Mouse (Mus musculus): Measurements from ENCODE around the gene Ndufa4l2. TPM values are rescaled to one million over a fixed set of nuclear protein-coding genes. Genes with fewer than 3 reads are reported as not detected.
A peak's percentile ranks its signal among the peaks of the same experiment; 100 is the strongest.

Ndufa4l2 gene
- 9.7 and 13.5 TPM in 2 replicates for polyA plus RNA-seq (2014; fragmentation: Nextera tagmentation; extraction: Ambion mirVana)

GRCm38 (mm10) chr10:127514764-127515163 is at the start of gene Ndufa4l2:
Gene Ndufa4l2 (plus strand): TSS chr10:127514967.
- no peaks in the 10 kb centered on the region for H3K9me3 ChIP-seq (ENCODE audit: control insufficient read depth, low read length)
- ATAC-seq (ENCODE audit: low read depth): no peak
- H3K4me3 ChIP-seq (ENCODE audit: low read depth, low read length): 0 out of 2 replicates have a peak within 1 kb of the TSS, but pooled peaks have one; percentile 5
- 13% methylated on average over 6 of the region's 6 CpGs for WGBS
- H3K9ac ChIP-seq (replicated peaks; ENCODE audit: low read depth, low read length): peak within 1 kb of the TSS; percentile 28; the same call in 1 of the 2 replicates
- peaks cover 5% of the 10 kb centered on the region; the same call in 1 of the 2 replicates for H3K36me3 ChIP-seq (ENCODE audit: control insufficient read depth, insufficient read depth, low read length)
- H3K27me3 ChIP-seq (ENCODE audit: control insufficient read depth, insufficient read depth, low read length): no peaks in the 10 kb centered on the region
- peak within 1 kb of the TSS; percentile 19; the same call in 1 of the 2 replicates for H3K4me2 ChIP-seq (ENCODE audit: low read depth, low read length)
- peaks cover 50% of the 10 kb centered on the region for H3K4me1 ChIP-seq (ENCODE audit: control insufficient read depth, insufficient read depth, low read length)
- H3K27ac ChIP-seq (ENCODE audit: low read depth, low read length): peak within 1 kb of the TSS; percentile 99; the same call in 1 of the 2 replicates

DNA sequence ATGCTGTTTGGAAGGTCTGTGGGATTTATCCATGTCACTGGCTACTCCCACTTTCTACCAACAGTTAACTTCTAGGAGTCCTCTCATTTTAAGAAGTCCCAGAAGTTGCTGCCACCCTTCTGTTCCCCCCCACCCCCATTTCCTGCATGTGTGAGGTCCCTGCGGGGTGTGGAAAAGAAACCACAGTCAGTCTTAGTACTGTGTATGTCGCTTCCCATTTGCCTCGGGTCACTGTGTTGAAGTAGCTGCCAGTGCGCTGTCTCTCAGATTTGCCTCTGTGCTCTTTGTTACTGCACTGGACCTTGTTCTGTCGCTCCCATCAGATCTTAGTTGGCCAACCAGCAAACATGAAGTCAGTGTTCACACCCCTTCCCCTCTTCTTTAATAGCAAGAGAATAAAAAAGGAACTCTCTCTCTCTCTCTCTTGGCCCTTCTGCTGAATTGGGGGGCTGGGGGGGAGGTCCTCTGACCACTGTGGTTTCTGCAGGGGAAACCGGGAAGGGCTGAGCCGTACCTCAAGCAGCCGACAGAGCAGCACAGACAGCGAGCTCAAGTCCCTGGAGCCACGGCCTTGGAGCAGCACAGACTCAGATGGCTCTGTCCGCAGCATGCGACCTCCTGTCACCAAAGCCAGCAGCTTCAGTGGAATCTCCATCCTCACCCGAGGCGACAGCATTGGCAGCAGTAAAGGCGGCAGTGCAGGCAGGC is 43.3 kb upstream of the Ndufa4l2 start:
- Histone ChIP-seq H3K4me1 (ENCODE audit: control insufficient read depth, insufficient read depth, low read length) (no peaks in the 10 kb centered on the region), H3K9me3 (ENCODE audit: control insufficient read depth, low read length) (no peaks in the 10 kb centered on the region), H3K4me3 (ENCODE audit: low read depth, low read length) (no peak overlapping the region), H3K36me3 (ENCODE audit: control insufficient read depth, insufficient read depth, low read length) (peaks cover 13% of the 10 kb centered on the region), H3K27me3 (ENCODE audit: control insufficient read depth, insufficient read depth, low read length) (no peaks in the 10 kb centered on the region), H3K4me2 (ENCODE audit: low read depth, low read length) (no peak overlapping the region), H3K27ac (ENCODE audit: low read depth, low read length) (no peak overlapping the region), H3K9ac (replicated peaks; ENCODE audit: low read depth, low read length) (no peak overlapping the region)
- ATAC-seq (ENCODE audit: low read depth): no peak
- 81% methylated on average over 15 of the region's 15 CpGs for WGBS

- H3K4me1 ChIP-seq (ENCODE audit: control insufficient read depth, insufficient read depth, low read length): no peaks in the 10 kb centered on the region
- peaks cover 22% of the 10 kb centered on the region for H3K36me3 ChIP-seq (ENCODE audit: control insufficient read depth, insufficient read depth, low read length)
- 89% methylated on average over 9 of the region's 9 CpGs for WGBS
- no peak overlapping the region for H3K4me3 ChIP-seq (ENCODE audit: low read depth, low read length)
- H3K27ac ChIP-seq (ENCODE audit: low read depth, low read length): no peak overlapping the region
- H3K9ac ChIP-seq (replicated peaks; ENCODE audit: low read depth, low read length): no peak overlapping the region
- H3K4me2 ChIP-seq (ENCODE audit: low read depth, low read length): no peak overlapping the region
- ATAC-seq (ENCODE audit: low read depth): no peak
- H3K9me3 ChIP-seq (ENCODE audit: control insufficient read depth, low read length): no peaks in the 10 kb centered on the region
- no peaks in the 10 kb centered on the region for H3K27me3 ChIP-seq (ENCODE audit: control insufficient read depth, insufficient read depth, low read length)
Observed at GRCm38 (mm10) chr10:127472722-127473121, 42.0 kb upstream of the Ndufa4l2 start.

DNA sequence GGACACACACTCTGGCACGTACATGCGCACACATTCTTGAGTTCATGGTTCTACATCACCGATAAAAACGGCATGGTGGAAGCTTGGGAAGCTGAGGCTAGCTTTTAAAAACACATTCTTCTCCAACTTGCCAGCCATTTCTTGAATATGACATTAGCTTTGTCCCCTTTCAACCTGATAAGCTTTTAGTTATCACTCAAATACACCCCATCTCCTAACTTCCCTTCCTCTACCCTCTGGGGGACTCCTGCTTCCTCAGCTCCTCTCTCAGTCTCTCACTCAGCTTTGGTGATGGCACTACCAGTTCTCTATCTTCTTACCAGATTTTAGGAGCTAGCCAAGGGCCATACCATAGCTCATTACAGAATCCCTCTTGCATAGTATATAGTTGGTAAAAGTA is 39.6 kb upstream of the Ndufa4l2 start:
- ATAC-seq (ENCODE audit: low read depth): no peak
- no peak overlapping the region for H3K27ac ChIP-seq (ENCODE audit: low read depth, low read length)
- H3K9me3 ChIP-seq (ENCODE audit: control insufficient read depth, low read length): no peaks in the 10 kb centered on the region
- no peak overlapping the region for H3K4me2 ChIP-seq (ENCODE audit: low read depth, low read length)
- no peak overlapping the region for H3K4me3 ChIP-seq (ENCODE audit: low read depth, low read length)
- peaks cover 17% of the 10 kb centered on the region for H3K36me3 ChIP-seq (ENCODE audit: control insufficient read depth, insufficient read depth, low read length)
- no peaks in the 10 kb centered on the region for H3K4me1 ChIP-seq (ENCODE audit: control insufficient read depth, insufficient read depth, low read length)
- H3K27me3 ChIP-seq (ENCODE audit: control insufficient read depth, insufficient read depth, low read length): no peaks in the 10 kb centered on the region
- 99% methylated on average over 4 of the region's 4 CpGs for WGBS
- H3K9ac ChIP-seq (replicated peaks; ENCODE audit: low read depth, low read length): no peak overlapping the region

DNA sequence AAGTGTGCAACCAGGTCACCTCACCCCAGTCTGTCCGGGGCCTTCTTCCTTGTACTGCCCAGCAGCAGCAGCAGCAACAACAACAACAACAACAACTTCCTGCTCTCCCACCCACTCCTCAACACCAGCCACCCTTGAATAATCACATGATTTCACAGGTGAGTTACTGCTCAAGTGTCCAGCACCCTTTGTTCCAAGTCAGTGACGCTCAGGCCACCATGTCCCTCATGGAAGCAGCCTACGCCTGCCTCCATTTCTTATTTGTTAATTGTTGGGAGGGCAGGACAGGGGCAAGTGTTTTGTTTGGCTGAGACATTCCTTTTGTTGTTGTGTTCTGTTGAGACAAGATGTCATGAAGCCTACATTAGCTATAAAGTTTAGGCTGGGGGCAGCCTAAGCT is 38.2 kb upstream of the Ndufa4l2 start:
- Histone ChIP-seq H3K4me3 (ENCODE audit: low read depth, low read length) (no peak overlapping the region), H3K36me3 (ENCODE audit: control insufficient read depth, insufficient read depth, low read length) (peaks cover 16% of the 10 kb centered on the region), H3K27ac (ENCODE audit: low read depth, low read length) (no peak overlapping the region), H3K9me3 (ENCODE audit: control insufficient read depth, low read length) (no peaks in the 10 kb centered on the region), H3K27me3 (ENCODE audit: control insufficient read depth, insufficient read depth, low read length) (no peaks in the 10 kb centered on the region), H3K4me1 (ENCODE audit: control insufficient read depth, insufficient read depth, low read length) (no peaks in the 10 kb centered on the region), H3K9ac (replicated peaks; ENCODE audit: low read depth, low read length) (no peak overlapping the region), H3K4me2 (ENCODE audit: low read depth, low read length) (no peak overlapping the region)
- 86% methylated on average over 3 of the region's 3 CpGs for WGBS
- no peak for ATAC-seq (ENCODE audit: low read depth)

GRCm38 (mm10) chr10:127477301-127477700 is 37.5 kb upstream of the Ndufa4l2 start:
- no peak overlapping the region for H3K9ac ChIP-seq (replicated peaks; ENCODE audit: low read depth, low read length)
- H3K4me1 ChIP-seq (ENCODE audit: control insufficient read depth, insufficient read depth, low read length): no peaks in the 10 kb centered on the region
- WGBS: 85% methylated on average over 7 of the region's 7 CpGs
- no peak overlapping the region for H3K4me2 ChIP-seq (ENCODE audit: low read depth, low read length)
- H3K27ac ChIP-seq (ENCODE audit: low read depth, low read length): no peak overlapping the region
- no peak overlapping the region for H3K4me3 ChIP-seq (ENCODE audit: low read depth, low read length)
- H3K9me3 ChIP-seq (ENCODE audit: control insufficient read depth, low read length): no peaks in the 10 kb centered on the region
- no peaks in the 10 kb centered on the region for H3K27me3 ChIP-seq (ENCODE audit: control insufficient read depth, insufficient read depth, low read length)
- ATAC-seq (ENCODE audit: low read depth): no peak
- H3K36me3 ChIP-seq (ENCODE audit: control insufficient read depth, insufficient read depth, low read length): peaks cover 19% of the 10 kb centered on the region

DNA sequence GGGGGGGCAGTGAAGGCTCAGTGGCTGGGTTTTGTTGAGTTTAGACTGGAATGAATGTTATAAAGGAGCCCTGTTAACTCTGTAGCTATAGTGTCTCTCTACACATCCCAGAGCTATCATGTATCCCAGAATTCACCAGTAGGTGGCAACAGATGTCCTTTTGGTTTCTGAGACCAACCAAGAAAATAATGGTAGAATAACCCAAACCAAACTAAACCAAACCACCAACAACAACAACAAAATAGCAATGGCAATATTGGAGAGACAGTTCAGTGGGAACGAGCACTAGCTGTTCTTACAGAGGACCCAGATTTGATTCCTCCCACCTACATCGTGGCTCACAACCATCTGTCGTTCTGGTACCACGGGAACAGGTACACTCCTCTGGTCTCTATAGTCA is 35.6 kb upstream of the Ndufa4l2 start:
- 91% methylated on average over 4 of the region's 4 CpGs for WGBS
- Histone ChIP-seq H3K9me3 (ENCODE audit: control insufficient read depth, low read length) (no peaks in the 10 kb centered on the region), H3K27me3 (ENCODE audit: control insufficient read depth, insufficient read depth, low read length) (no peaks in the 10 kb centered on the region), H3K27ac (ENCODE audit: low read depth, low read length) (no peak overlapping the region), H3K36me3 (ENCODE audit: control insufficient read depth, insufficient read depth, low read length) (peaks cover 29% of the 10 kb centered on the region), H3K4me1 (ENCODE audit: control insufficient read depth, insufficient read depth, low read length) (no peaks in the 10 kb centered on the region), H3K4me3 (ENCODE audit: low read depth, low read length) (no peak overlapping the region), H3K4me2 (ENCODE audit: low read depth, low read length) (no peak overlapping the region), H3K9ac (replicated peaks; ENCODE audit: low read depth, low read length) (no peak overlapping the region)
- peak; percentile 38; the same call in 1 of the 2 replicates for ATAC-seq (ENCODE audit: low read depth)

DNA sequence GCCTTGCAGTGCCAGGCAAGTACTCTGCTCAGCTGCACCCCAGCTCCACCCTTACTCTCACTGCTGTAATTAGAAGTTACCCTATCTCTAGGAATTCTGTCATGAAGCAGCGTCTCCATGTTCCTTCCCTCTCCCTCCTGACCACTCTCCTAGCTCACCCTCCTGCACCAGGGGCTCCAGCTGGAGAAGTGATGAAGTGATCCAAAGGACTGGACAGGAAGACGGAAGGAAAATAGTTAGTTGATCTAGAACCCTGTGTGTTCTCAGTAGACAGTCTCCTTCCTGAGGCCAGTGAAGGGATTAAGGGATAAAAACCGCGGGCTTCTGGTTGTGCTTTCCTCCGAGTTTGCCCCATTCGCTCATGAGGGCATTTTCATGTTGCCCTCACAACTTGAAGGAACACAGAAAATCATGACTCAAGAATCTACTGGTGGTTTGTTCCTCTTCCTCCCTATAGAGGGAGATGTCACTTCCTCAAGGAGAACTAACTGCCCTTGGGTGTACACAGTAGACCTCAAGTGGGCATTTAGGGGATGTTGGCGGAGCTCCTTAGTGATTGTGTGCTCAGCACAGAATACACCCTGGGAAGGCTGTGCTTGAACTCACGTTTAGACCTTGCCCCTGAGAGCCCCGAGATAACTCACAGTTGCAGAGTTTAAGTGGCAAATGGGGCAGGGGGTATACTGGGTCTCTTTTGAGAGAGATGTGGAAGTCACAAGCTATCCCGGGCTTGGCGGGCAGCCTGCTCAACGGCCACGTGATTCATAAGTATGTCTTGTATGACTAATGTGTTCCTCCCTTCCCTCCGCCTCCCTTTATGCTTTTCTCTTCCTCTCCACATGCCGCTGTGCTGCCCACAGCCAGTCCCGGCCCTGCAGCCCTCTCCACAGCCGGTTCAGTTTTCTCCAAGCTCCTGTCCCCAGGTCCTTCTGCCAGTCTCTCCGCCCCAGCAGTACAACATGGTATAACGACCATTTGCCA is 33.6 kb upstream of the Ndufa4l2 start:
- no peak overlapping the region for H3K4me2 ChIP-seq (ENCODE audit: low read depth, low read length)
- no peaks in the 10 kb centered on the region for H3K27me3 ChIP-seq (ENCODE audit: control insufficient read depth, insufficient read depth, low read length)
- 86% methylated on average over 19 of the region's 19 CpGs for WGBS
- H3K9me3 ChIP-seq (ENCODE audit: control insufficient read depth, low read length): no peaks in the 10 kb centered on the region
- no peak overlapping the region for H3K9ac ChIP-seq (replicated peaks; ENCODE audit: low read depth, low read length)
- no peak overlapping the region for H3K4me3 ChIP-seq (ENCODE audit: low read depth, low read length)
- H3K27ac ChIP-seq (ENCODE audit: low read depth, low read length): no peak overlapping the region
- ATAC-seq (ENCODE audit: low read depth): no peak
- H3K4me1 ChIP-seq (ENCODE audit: control insufficient read depth, insufficient read depth, low read length): no peaks in the 10 kb centered on the region
- H3K36me3 ChIP-seq (ENCODE audit: control insufficient read depth, insufficient read depth, low read length): peaks cover 42% of the 10 kb centered on the region

- Histone ChIP-seq H3K9me3 (ENCODE audit: control insufficient read depth, low read length) (no peaks in the 10 kb centered on the region), H3K27me3 (ENCODE audit: control insufficient read depth, insufficient read depth, low read length) (no peaks in the 10 kb centered on the region), H3K36me3 (ENCODE audit: control insufficient read depth, insufficient read depth, low read length) (peaks cover 29% of the 10 kb centered on the region), H3K27ac (ENCODE audit: low read depth, low read length) (no peak overlapping the region), H3K4me3 (ENCODE audit: low read depth, low read length) (no peak overlapping the region), H3K4me2 (ENCODE audit: low read depth, low read length) (no peak overlapping the region), H3K9ac (replicated peaks; ENCODE audit: low read depth, low read length) (no peak overlapping the region), H3K4me1 (ENCODE audit: control insufficient read depth, insufficient read depth, low read length) (peaks cover 10% of the 10 kb centered on the region; the same call in 1 of the 2 replicates)
- ATAC-seq (ENCODE audit: low read depth): no peak
- 89% methylated on average over 10 of the region's 10 CpGs for WGBS
Observed at GRCm38 (mm10) chr10:127485235-127485634, 29.5 kb upstream of the Ndufa4l2 start.

All from neural tube, embryonic 14.5 days (tissue).